Mouse (Mus musculus) T-helper 2 cell (primary cell): ENCODE measurements at regions not wholly inside any gene's neighbourhood (a gene's known extent, or its start where the extent isn't known, plus 50 kb on each side); places are given as distances from the start of the nearest gene placed in this dataset.

Source experiments
- in situ Hi-C: fragments of 300-600 bp; cut with MboI, MseI; formaldehyde crosslinking; loops from one replicate; pipeline ENCODE4 v1.15.1; 2025; ENCODE audit warnings: high pct_unique_total_duplicates

- in situ Hi-C loops, result loop anchor here (10.0 to 25.0 kb wide), 2 partner anchors 47 to 304 kb away; no protein-coding TSS in a partner anchor
Measured at GRCm38 (mm10) chr19:15657846-15658245, 289.3 kb downstream of the Psat1 start.

DNA sequence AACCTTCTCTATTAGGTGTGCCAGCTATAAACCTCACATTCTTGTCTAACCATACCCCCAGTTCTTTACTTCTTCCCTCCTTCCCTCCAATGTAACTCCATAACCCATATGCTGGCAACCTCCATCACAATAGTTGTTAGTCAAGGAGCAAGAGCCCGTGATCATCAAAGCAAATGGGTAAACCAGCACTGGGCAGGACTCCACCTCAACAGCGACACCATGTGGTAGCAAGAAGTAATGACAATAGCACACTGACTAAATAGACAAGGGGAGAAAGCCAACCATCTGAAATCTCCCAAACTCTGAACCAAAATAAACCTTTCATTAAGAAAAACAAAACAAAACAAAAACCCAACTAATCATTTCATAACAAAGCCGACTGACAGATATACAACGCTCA, 297.8 kb downstream of the Psat1 start:
- in situ Hi-C loops, result no loop called here

DNA sequence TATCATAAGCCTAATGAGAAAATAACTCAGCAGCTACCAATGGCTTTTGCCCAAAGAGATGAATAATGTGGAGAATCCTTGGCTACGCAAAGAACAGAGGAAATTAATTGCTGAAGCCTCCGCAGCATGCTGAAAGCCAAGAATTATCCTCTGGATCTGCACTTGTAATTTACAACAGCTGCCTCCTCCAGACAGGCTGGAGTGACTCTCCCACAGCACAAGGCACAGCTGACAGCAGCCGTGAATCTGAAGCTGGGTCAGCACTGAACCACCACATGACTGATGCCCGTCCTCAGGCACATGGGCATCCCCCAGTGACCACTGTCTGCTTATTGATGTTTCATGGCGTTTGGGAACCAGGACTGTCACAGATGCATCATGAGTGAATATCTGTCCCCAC, 299.8 kb downstream of the Psat1 start:
- in situ Hi-C loops, result no loop called here

DNA sequence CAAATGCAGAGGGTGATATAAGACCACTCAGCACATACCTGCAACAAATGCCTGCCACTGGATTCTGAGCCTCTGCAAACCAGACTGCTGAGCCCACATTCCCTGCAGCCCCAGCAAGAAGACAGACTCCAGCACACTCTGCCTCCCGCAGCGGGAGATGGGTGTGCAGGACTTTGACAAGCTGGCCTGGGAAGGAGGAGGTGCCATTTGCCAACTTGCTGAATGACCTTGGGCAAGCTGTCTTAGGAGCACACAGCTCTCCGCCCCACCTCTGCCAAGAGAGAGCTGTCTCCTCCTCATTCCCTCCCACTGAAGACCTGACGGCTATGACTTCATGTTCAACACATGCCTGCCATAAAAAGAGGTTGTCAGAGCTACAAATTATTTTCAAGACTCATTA, 302.4 kb downstream of the Psat1 start:
- in situ Hi-C loops, result no loop called here

- in situ Hi-C loops, result loop anchor here (25.0 kb wide), 1 partner anchor 1630 kb away; no protein-coding TSS in a partner anchor
Measured at GRCm38 (mm10) chr19:15617233-15617915, 329.8 kb downstream of the Psat1 start.

DNA sequence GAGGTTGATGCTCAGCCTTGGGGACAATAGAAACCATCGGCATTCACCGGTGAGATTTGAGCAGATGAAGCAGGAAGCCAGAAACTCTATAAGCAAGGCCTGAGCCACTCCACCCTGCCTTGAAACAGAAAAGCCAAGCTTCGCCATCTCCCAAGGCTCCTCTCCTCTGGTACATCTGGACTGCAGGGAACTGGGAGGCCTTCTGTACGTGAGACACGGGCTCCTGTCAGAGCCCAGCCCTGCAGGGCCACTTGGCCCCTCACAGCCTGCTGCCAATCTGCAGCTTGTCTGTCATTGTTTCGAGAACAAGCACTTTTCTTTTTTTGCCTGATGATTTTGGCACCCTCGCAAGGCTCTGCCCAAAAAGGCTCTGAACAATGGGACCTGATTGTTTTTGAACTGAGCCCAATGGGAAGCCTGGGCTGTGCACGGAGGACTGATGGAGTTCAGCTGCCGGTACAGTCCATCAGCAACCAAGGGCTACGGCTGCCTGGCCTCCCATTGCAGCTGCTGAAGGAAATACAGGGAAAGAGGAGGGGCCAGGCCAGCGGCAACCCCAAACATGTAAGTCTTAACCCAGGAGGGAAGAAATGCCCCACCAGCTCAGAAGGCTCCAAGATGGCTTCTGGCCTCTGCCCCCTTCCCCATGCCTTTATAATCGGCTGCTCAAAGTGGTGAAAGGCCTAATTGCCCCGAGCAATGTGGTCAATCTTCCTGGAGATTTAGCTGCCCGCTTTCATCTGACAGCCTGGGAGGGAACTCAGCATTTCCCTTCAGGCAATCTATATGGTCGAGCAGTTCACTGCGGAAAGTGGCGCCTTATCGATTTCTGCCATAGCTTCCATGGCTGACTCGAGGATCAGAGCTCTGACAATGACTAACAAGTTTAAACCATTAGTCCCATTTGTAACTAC, 332.2 kb downstream of the Psat1 start:
- in situ Hi-C loops, result loop anchor here (25.0 kb wide), 1 partner anchor 1628 kb away; no protein-coding TSS in a partner anchor

GRCm38 (mm10) chr19:15611137-15611758, 335.9 kb downstream of the Psat1 start:
- in situ Hi-C loops, result loop anchor here (25.0 kb wide), 1 partner anchor 1624 kb away; no protein-coding TSS in a partner anchor

- in situ Hi-C loops, result loop anchor here (10.0 to 25.0 kb wide), 2 partner anchors 1472 to 1619 kb away; no protein-coding TSS in a partner anchor
Measured at GRCm38 (mm10) chr19:15606440-15606839, 340.7 kb downstream of the Psat1 start.

GRCm38 (mm10) chr19:15592821-15593220, 354.3 kb downstream of the Psat1 start:
- in situ Hi-C loops, result no loop called here

- in situ Hi-C loops, result no loop called here
Measured at GRCm38 (mm10) chr19:15583782-15584693, 363.1 kb downstream of the Psat1 start.

GRCm38 (mm10) chr19:15583106-15583781, 363.9 kb downstream of the Psat1 start:
- in situ Hi-C loops, result no loop called here

DNA sequence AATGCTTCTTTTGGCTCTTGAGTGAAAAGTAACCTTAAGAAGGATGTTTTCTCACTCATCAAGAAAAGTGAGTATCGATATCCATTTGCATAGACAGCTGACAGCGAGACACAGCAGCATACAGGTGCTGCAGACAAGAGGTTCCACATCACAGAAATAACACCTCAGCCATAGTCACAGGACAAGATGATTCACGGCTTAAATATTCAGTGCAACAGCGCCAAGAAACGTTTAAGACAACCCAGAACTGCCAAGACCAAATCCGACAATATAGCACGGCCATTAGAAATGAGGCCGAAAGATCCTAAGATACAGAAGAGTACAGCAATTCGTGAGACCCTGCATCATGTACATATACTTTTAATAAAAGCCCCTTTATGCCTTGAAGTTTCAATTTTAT, 375.9 kb downstream of the Psat1 start:
- in situ Hi-C loops, result no loop called here

- in situ Hi-C loops, result no loop called here
Measured at GRCm38 (mm10) chr19:15561511-15561910, 385.6 kb downstream of the Psat1 start.

DNA sequence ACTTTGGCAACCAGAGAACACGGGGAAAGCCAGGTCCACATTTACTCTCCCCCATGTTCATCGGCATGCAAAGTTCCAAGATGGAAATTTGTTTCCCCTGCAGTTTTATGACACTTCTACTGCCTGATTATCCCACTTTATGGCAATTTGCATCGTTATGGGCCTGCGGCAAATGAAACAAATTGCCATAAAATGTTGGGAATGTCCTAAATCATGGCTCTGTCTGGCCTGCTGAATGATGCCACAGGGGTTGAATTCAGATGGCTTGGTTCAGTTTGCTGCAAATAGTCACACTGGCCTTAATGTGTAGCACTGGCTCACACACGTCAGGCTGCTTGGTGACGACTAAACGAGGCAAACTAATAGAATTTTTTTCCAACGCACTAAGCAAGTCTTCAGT, 393.2 kb downstream of the Psat1 start:
- in situ Hi-C loops, result no loop called here

DNA sequence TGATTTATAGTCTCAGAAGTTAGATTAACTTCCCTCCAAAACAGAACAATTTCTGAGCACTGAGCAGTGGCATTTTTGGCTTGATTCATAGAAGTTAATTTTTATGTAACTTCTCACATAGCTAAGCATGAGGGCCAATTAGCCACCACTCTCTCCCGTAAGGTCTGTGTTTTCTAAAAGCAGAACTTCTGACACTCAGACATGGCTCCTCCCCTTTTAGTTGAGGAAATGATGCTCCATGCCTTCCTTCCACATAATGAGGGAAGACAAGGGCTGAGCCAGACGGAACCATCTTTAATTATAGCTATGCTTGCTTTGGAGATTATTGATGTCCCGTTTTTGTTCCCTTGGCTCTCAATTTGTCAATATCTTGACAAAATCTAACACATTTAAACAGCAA, 429.3 kb downstream of the Psat1 start:
- in situ Hi-C loops, result no loop called here

GRCm38 (mm10) chr19:15516566-15517305, 430.4 kb downstream of the Psat1 start:
- in situ Hi-C loops, result no loop called here

DNA sequence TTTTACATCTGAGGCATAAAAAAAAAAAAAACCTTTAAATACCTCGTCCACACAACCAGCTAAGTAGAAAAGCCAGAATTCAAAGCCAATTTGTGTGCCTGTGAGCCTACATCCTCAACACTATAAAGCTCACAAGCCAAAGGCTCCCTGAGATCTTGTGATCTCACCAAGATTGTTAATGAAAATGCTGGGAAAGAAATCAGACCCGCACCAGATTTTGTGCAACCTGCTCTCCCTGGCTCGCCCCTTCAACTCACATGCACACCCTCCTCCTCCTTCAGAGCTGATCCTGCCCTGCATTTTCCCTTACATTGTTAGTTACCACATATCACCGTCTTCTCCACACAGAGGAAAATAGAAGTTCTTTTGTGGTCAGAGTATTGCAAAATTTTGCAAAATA, 433.9 kb downstream of the Psat1 start:
- in situ Hi-C loops, result no loop called here

GRCm38 (mm10) chr19:15510395-15510794, 436.7 kb downstream of the Psat1 start:
- in situ Hi-C loops, result no loop called here

DNA sequence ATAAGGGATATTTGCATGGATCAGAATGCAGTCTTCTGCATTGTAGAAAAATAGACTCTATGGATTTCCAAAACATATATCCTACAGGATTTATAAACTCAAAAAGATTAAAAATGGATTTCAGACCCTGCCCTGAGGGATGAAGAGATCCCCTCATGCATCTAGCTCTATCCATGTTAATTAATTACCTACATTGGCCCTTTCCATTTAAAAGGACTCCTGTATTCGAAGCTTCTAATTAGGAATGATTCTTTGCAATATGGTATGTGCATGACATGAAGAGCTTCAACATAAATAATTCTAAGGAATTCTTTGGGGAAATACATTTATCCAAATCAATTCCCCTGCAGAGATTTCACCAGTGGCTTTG, 444.2 kb downstream of the Psat1 start:
- in situ Hi-C loops, result no loop called here
